Mouse (Mus musculus) embryo, embryonic 9.5 days (tissue): ENCODE data around the gene Kiss1.
A peak's percentile ranks its signal among the peaks of the same experiment; 100 is the strongest.

Experiments
- DNase-seq: peaks from one replicate; pipeline ENCODE4 v3.0.0-alpha.2; 2017; ENCODE audit errors: extremely low spot score

The Kiss1 gene

DNA sequence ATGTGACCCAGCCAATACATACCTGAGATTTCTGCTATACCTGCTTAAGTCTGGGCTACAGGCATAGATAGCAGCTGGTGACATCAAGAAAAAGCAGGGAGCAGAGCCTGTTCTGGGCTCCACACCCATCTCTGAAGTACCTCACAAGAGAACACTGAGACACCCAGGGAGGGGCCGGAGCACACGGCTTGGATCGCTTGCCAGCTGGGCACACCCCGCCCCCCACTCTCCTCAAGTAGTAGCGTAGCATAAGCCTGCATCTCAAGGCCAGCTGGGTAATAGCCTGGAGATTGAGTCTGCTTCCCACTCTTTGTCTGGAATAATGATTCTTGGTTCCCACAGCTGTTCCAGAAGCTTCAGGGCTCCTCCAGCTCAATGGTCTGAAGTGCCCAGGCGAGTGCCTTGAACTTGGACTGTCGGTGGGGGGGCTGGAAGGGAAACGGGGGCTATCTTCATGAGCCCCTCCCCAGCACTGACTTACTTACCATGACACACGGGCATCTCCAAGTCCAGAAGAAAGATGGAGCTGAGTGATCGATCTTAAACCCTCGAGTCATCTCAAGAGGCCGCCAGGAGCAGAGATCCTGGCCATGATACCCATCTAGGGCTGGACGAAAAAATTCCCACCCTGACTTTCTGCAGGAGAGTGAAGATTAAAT, at the start of gene Kiss1:
TSS of gene Kiss1 (plus strand) at position 609 of the 659 bp plus-strand sequence.
- no peak for DNase-seq

DNA sequence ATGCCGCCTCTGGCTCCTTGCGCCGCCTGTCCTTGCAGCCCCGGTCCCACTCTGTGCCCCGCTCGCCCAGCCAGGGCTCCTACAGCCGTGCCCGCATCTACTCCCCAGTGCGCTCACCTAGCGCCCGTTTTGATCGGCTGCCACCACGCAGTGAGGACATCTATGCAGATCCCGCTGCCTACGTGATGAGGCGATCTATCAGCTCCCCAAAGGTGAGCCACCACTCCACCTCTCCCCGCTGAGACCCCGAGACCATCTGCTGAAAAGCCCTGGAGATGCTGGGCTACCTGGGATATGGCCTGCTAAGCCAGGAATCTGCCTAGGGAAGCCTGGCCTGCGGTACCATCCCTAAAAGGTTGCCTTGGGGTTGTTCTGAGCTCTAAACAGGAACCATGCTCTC, 47.5 kb upstream of the Kiss1 start:
- DNase-seq, result no peak

DNA sequence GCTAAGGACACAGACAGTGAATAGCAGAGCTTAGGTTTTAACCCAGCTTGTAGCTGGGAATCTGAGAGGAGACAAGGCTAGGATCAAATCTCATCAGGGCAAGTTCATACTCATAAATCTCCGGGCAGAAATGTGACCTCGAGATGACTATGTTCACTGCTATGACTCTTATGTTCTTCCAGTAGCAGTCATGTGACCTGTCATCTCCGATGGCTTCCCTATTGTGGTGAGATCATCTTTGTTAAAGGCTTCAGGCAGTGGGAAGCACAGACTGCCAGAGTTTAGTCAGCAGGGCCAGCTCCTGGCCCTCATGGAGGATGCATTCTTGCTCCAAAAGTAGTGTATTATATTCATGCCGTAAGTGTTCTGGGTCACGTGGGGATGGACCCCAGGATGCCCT, 44.7 kb upstream of the Kiss1 start:
- DNase-seq, result no peak

DNA sequence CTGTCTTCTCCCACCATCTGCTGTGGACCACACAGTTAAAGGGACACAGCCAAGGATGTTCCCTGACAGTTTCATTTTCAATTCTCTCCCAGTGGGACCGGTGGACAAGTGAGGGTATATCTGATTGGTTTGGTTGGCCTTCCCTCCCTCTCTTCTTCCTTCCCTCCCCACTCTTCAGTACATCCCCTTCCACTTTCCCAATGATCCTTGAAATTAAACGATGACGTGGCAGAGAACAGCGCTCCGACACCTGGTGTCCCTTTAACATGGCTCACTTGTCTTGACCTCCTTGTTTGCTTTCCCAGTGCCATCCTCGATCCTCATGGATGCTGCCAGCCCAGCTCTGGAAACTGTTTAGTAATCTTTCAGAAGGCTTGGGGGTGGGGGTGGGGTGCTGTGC, 43.1 kb upstream of the Kiss1 start:
- no peak for DNase-seq

DNA sequence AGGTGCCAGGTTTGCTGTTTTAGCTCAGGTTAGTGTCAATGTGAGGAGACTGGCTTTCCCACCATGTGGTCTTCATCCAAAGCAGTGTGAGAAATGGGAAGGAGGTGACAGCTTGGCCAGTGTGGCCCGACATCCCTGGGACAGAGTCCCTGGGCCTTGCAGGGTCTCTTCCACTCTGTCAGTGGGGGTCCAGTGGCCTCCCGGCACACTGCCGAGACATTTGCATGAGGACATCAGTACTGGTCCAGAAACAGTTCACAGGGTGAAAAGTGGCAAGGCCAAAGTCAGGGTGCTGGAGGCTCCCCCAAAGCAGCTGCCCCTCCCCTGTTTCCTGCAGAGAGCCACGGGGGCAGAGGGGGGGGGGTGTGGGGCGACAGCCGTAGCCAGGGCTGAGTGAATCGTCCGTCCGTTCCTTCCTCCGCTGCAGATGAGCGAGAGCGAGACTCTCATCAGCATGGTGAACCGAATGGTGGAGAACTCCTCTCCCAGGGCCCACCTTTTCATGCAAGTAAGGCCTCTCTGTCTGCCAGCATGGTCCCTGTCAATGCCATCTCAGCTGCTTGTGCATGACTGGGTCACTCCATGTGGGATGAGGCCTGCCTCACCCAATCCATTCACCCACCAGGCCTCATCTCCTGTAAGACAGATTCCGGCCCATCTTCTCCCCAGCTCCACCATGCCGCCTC, 42.6 kb upstream of the Kiss1 start:
- no peak for DNase-seq

DNA sequence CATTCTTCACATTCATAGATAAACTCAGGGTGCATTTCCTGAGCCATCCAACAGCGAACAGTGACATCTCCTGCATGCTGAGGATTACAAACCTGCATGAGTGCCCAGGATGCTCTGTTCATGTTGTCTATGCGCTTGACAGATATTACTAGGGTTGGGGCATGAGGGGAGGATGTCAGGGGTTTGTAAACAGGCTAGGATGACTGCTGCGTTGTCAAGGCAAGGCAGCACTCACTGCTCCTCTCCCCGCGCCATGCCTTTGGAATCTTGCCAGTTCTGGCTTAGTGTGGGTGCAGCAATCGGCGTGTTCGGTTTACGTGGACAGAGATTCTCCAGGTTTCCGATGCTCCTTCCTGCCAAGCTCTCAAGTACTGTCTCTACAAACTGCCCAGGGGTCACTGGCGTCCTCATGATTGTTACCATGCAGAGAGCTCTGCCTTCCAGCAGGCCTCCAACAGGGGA, 42.0 kb upstream of the Kiss1 start:
- no peak for DNase-seq

DNA sequence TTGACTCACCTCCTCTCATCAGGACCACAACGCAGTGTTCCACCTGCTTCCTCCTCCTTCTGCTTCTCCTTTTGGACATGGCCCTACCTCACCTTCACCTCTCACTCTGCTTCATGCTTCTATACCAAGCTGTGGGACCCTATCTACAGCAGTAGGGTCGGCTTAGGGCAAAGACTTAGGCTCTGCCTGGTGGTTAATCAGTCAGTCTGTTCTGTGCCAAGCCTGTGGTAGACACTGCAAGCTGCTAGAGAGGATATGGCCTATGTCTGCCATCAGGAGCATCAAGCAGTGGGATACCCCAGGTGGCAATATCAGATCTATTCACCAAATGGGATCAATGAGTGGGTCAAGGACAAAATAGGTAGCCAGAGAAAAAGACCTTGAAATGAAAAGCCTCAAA, 41.1 kb upstream of the Kiss1 start:
- no peak for DNase-seq

DNA sequence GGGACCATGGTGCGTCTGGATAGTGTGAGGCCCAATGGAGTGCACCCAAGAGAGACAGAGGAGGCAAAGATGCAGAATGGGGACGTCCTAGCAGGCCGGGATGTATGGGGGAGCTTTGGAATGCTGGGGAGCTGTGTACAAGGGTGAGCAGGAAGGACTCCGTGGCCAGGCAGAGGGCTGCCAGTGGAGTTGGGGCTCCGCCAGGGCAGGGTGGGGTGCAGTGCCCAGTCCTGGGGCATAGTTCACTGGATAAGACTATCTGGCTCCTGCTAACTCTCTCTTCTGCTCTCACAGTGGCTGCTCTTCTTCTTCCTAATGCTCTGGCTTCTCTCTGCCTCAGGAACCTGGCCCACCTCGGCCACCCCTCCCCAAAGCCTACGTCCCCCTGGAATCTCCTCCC, 35.8 kb upstream of the Kiss1 start:
- DNase-seq, result no peak

DNA sequence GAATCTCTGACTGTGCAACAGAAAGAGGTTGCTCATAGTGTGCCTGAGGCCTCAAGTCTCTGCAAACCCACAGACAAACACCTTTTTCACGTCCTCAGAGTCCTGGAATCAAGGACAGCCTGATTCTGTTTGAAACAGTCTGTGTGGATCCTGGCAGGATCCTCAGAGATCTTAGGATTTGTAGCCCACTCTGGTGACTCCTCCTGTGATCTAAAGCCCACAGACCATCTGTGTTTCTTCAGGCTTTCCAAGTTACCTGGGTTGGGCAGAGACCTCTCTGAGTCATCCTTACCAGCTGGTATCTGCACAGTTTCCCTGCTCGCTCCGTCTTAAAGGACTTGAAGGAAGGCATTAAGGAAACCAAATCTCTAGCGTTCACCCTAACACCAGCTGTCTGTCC, 34.6 kb upstream of the Kiss1 start:
- DNase-seq, result no peak

DNA sequence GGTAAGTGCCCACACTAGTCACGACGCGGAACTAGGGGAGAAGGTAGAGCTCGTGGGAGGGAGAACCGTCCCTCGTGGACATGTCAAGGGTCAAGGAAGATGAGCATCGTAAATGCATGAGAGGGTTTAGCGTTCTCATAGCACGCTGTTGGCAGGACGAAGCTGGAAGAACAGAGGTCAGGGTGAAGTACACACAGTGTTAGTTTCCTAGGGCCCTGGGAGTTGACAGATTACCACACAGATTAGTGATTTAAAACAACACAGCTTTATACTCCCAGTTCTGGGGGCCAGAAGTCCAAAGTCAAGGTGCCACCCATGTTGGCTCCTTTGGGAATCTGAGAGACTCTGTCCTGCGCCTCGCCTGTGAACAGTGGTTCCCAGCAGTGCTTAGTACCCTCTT, 33.8 kb upstream of the Kiss1 start:
- DNase-seq, result no peak

DNA sequence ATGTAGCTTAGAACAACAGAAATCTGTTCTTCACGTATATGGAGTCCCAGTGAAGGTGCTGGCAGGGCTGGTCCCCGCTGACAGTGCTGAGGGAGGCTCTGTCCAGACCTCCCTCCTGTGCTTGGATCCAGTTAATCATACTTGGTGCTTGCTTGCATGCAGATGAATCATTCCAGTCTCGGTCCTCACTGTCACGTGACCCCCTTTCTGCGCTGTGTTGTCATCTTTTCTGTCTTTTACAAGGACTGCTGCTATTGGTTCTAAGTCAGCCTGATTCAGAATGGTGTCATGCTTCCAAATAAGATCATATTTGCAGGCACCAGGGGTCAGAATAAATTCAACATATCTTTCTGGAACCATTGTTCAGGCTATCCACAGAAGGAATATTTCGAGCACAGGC, 29.8 kb upstream of the Kiss1 start:
- DNase-seq, result no peak

DNA sequence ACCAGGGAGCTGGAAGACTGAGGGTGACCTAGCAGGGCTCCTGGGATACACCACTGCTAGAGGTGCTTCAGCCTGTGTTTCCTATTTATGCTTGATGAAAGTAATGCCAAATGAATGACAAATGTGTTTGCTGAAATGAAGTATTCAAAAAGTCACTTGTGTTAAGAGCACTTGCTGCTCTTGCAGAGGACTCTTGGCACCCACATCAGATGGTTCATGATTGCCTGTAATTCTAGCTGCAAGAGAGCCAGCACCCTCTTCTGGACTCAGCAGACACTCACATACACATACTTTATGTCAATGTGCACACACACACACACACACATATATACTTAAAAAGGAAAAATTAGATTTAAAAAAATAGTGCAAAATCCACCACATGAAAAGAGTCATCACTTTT, 29.1 kb upstream of the Kiss1 start:
- DNase-seq, result no peak

DNA sequence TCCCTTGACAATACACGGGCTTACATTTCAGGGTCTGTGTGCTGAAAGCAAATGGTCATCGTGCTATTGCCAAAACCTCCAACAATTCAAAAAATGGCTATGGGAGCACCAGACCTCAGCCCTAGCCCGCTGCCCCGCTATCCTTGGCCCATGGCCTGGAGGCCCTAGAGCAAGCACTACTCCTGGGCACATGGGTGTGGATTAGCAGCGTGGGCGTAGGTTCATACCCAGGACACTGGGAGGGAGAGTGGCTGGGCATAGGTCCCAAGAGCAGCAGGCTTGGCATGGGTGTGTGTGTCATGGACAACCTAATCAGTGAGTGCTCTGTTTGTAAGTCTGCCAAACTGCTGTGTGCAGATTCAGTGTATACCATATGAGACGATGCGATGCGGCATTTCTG, 25.3 kb upstream of the Kiss1 start:
- no peak for DNase-seq

DNA sequence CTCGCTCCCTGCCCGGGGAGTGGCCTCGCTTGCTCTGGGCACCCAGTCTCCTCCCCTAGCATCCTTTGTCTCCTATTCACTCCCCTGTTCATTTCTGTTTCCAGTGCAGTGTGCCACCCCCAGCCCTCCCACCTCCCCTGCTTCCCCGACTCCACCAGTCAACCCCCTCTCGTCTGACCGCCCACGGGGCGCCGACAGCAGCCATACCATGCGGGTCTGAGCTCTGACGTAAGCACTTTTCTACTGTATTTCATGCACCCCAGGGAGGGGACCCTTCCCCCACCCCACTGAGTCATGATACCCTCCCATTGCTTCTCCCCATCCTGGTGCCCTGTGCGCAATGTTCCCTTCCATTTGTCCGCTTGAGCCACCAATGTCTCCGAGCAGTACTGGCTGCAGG, 22.9 kb upstream of the Kiss1 start:
- no peak for DNase-seq

DNA sequence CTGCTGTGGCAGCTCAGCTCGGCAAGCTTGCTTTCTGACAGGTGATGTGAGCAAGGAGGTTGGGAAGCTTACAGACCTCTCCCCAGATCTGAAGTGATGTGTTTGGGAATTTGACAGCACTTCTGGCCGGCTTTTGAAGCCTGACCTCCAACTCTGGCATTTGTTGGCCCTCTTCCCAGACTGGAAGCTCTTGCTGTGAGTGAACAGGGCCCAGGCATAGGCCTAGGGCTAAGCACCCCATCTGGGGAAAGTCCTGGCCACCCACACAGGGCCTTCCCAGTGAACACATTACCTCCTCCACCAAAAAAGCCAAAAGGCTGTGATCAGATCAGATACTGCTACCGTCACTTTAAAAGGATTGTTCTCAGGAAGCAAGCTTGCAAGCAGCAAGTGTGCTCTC, 19.1 kb upstream of the Kiss1 start:
- no peak for DNase-seq

DNA sequence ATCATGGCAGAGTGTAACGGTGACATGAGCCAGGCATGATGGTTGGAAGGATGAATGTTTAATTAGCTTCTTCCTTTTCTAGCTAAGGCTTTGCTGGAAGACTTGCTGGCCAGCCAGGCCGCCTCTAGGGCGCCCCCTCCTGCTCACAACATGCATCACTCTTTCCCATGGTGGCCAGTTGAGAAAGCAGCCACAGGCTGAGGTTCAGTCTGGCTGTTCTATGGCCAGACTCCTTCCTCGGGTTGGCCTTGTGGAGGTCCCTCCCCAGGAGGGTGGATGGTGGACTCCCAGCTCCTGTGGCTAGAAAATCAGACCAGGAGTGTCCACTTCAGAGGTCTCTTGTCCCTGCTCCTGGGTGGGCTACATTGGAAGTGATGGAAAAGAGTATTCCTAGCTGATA, 14.8 kb upstream of the Kiss1 start:
- peak; percentile 76 for DNase-seq

DNA sequence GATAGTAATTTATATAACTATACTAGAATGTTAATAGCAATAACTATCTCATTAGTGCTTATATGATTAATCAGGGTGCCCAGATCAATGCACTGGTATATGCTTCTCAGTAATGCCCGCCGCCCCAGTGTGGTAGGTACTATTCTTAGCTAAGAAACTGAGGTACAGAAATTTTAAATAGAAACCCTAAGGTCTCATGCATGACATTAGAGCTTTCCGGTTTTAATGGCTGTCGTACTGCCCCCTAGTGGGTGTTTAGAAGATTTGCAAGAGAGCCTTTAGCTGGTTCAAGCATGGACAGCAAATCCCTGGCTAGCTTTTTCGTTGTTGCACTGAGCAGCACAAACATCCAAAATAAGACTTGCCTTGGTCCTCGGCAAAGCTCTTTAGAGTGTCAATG, 14.4 kb upstream of the Kiss1 start:
- peak; percentile 55 for DNase-seq

DNA sequence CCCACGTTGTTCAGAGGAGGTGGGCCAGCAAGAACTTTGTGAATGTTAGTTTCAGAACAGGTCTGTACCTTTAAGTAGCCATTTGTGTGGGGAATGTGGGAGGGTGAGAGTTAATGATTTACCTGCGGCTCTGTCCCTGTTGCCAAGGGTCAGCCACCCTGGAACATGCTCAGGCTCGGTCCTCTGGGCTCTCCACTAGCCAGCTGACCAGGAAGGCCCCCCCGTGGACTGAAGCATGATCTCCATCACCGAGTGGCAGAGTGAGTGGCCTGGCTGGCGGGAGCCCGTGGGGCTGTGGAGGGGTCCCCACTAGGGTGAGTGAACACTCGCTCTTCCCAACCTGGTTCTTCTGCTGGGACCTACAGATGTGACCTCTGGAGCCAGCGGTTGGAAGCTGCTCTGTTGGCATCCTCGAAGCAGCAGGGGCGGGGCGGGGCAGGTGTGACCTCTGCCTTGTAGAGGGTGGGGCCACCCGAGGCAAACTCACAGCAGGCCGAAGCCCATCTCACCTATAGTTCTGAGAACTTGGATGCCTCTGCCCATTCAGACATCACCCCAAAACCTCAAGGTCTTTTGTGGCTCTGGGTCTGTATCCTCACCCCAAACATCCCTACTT, 11.9 kb upstream of the Kiss1 start, which contains the start of gene Golt1a:
TSS of gene Golt1a (plus strand) at position 149 of the 616 bp plus-strand sequence.
- no peak for DNase-seq

DNA sequence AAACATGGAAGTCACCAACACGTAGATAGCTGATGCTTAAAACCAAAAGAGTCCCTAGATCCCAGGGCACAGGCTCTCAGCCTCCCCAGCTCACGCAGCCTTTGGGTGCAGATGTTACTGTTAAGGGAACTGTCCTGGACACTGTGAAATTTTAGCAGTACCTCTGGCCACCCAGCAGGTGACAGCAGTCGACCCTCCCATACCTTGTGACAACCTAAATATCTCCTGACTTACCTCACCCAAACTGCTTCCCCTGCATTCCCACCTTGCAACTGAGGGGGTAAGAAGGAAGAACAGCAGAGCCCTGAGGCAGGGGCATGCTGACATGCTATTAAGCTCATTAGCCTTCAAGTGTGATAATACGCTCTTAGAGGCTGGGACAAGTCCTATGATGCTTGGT, 10.4 kb upstream of the Kiss1 start:
- DNase-seq, result no peak

DNA sequence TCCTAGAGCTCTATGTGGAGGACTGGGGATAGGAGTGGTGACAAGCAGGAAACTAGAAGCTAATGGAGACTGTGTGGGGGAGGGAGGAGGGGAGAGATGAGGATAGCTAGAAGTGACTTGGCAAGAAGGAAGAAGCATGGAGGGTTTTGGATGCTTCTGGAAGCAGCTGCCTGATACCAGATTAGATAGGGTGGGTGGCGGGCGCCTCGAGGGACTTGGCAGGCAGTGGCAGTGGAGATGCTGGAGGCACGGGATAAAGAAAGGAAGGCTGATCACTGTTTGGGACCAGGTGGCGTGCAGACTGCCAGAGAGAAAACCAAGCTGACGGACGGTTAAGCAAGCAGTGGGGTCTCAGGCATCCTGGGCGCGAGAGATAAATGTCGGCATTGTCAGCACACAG, 9.7 kb upstream of the Kiss1 start:
- no peak for DNase-seq

DNA sequence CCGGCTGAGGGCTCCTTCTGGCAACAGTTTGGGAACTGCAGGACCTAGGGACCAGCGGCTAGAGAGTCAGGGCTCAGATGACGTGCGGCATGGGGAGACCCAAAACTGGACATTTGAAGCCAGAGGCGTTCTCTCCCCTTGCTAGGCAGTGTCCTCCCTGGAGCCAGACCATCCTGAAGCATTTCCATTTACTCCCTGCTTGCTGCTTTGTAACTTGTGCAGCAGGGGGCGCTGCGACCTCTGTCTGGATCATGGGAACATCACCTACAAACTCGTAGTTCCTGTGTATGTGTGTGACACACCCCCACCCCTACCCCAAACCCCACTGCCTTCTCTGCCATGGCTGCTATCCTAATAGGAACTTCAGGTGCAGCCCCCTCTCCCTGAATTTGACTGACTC, 7.3 kb upstream of the Kiss1 start:
- DNase-seq, result peak; percentile 63

DNA sequence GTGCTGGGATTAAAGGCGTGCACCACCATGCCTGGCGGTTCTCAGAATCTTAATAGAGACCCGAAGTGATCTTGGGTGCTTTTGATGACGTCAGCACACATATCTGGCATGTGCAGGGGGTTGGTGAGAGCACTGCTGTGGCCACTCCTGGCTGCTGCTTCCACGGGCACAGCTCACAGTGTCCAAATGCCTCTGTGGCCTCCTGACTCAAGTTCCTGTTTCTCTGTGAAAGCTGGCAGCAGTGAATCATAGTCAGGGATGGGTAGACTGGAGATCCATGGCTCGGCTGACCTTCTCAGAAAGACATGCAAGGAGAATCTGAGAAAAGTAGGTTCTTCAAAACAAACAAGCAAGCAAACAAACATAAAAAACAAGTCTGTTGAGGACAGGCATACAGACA, 5.9 kb upstream of the Kiss1 start:
- DNase-seq, result no peak

DNA sequence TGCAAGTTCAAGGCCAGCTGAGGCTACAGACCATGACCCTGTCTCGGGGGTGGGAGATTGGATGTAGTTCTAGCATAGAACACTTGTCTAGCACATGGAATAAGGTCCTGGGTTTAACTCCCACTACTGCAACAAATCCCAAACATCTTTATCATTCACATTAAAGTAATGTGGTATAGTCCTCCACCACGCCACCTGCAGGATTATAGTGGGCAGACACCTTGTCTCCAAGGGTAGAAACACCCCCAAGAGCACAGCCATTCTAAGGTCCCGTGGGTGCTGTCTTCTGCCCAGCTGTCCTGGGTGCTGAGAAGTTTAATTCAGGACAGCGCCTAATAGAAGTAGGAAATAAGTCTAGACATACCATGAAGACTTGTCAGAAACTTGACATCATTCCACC, 5.1 kb upstream of the Kiss1 start:
- no peak for DNase-seq
